Mouse (Mus musculus) heart, adult 18-20 months (tissue): ENCODE measurements around the gene Gorasp1. TPM values are rescaled to one million over a fixed set of nuclear protein-coding genes. Genes with fewer than 3 reads are reported as not detected.

Source experiments
- DNase-seq, 2 experiments: peaks; one replicate each; pipeline ENCODE4 v3.0.0; 2021 to 2022; ENCODE audit warnings: mixed read lengths in 1 of 2
- long read RNA-seq, 2 experiments: library from polyadenylated mRNA; stranded (forward); transcript quantifications; one replicate each; pipeline ENCODE4 v2.0.0; 2021
- total RNA-seq, 2 experiments: library from RNA; stranded (reverse); gene quantifications; 2 replicates each; pipeline ENCODE4 v1.2.3; 2021

Gorasp1 gene
- total RNA-seq, result 10 to 100 TPM; 31.8 to 35.8 TPM
- long read RNA-seq, experiment 1, transcript Gorasp1-201 (9 exons, 3,906 nt), result major isoform, 54 of 62 reads
- long read RNA-seq, experiment 1, partial matches to known transcripts, result 6 of 62 reads
- long read RNA-seq, experiment 1, other reads (novel, unspliced or antisense), result 2 of 62 reads
- long read RNA-seq, experiment 2, transcript Gorasp1-201 (9 exons, 3,906 nt), result major isoform, 18 of 21 reads
- long read RNA-seq, experiment 2, partial matches to known transcripts, result 0 of 21 reads
- long read RNA-seq, experiment 2, other reads (novel, unspliced or antisense), result 3 of 21 reads

GRCm38 (mm10) chr9:119937005-119937773 is at the start of gene Gorasp1, which contains the start of gene Ttc21a:
Gorasp1 (minus strand) TSS chr9:119937565.
Ttc21a (plus strand) TSS chr9:119937606.
- DNase-seq, result peak; percentile 95 to 98

DNA sequence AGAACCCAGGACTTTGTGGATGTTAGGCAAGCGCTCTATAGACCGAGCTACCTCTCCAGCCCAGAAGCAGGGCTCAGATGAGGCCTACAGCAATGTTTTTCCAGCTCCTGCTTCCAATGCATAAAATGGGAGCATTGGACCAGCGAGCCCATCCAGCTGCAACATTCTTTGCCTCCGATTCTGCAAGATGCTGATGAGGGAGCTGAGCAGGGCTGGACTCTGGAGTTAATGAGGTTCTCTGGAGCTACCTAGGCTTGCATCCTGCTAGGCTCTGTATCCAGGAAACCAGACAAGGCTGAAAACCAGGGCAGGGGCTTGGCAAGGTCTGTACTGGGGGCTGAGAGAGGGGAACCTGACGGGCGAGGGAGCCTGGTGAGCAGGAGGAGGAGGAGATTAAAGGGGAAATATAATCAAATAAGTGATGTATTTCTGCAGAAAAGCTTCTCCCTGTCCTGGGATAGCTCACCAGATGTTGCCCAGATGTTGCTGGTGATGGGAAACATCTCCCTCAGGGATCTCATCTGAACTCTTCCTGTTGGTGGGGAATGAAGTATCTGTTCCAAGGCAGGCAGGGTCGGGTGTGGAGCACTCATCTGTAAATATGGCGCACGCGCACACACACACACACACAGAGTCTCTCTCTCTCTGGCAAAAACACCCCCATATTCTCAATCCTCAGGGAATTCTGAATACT is 48.7 kb upstream of the Gorasp1 start:
- peak in 1 of 2 experiments; percentile 16 for DNase-seq

- DNase-seq, result no peak
Observed at GRCm38 (mm10) chr9:119984536-119985011, 47.2 kb upstream of the Gorasp1 start, which contains the start of gene Csrnp1. Csrnp1 (minus strand) TSS chr9:119984658.

- peak; percentile 94 to 96 for DNase-seq
Observed at GRCm38 (mm10) chr9:119983585-119984535, 46.5 kb upstream of the Gorasp1 start.

- peak; percentile 66 to 80 for DNase-seq
Observed at GRCm38 (mm10) chr9:119982956-119983551, 45.7 kb upstream of the Gorasp1 start.

GRCm38 (mm10) chr9:119982241-119982811 is 45.0 kb upstream of the Gorasp1 start:
- peak; percentile 79 to 84 for DNase-seq

- peak; percentile 89 to 95 for DNase-seq
Observed at GRCm38 (mm10) chr9:119981183-119982179, 44.1 kb upstream of the Gorasp1 start.

GRCm38 (mm10) chr9:119980770-119981182 is 43.4 kb upstream of the Gorasp1 start:
- peak in 1 of 2 experiments; percentile 54 for DNase-seq

GRCm38 (mm10) chr9:119979749-119980148 is 42.4 kb upstream of the Gorasp1 start:
- no peak for DNase-seq

- no peak for DNase-seq
Observed at GRCm38 (mm10) chr9:119978811-119979441, 41.6 kb upstream of the Gorasp1 start.

- no peak for DNase-seq
Observed at GRCm38 (mm10) chr9:119978151-119978810, 40.9 kb upstream of the Gorasp1 start.

DNA sequence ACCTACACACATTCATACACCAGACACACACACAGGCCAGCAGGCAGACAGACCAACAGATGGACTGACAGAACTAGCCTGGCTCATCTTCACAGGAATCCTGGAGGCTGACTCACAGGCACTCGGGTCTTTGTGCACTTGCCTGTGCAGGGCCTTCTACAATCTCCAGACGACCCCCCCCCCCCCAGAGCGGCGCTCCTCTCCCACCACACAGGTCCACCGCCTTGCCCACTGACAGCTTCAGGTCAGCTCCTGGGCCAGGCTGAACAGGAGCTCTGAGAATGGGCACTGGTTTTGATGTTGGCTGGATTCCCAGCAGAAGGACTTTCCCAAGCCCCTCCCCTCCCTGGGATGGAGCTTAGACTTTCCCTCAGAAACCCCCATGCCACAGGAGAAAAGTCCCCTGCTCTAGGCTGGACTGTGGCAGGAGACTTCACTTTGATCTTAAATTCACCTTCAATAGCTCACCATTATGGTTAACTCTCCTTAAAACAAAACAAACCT is 40.2 kb upstream of the Gorasp1 start:
- peak in 1 of 2 experiments; percentile 56 for DNase-seq

- no peak for DNase-seq
Observed at GRCm38 (mm10) chr9:119976704-119977556, 39.6 kb upstream of the Gorasp1 start.

DNA sequence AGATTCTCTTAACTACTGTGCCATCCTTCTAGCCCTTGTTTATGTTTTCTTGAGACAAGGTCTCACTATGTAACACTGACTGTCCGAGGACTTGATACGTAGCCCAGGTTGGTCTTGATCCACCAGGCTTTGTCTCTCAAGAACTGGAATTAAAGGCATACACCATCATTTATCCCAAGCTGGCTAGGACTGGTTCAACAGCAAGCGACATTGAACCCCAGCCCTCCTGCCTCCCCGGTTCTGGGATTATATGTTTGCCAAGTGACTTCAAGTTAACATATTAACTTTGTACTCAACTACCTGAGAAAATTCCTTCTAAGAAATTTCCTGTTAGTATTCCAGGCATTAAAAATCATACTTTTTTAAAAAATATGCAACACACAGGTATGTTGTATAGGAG is 37.9 kb upstream of the Gorasp1 start:
- DNase-seq, result no peak

DNA sequence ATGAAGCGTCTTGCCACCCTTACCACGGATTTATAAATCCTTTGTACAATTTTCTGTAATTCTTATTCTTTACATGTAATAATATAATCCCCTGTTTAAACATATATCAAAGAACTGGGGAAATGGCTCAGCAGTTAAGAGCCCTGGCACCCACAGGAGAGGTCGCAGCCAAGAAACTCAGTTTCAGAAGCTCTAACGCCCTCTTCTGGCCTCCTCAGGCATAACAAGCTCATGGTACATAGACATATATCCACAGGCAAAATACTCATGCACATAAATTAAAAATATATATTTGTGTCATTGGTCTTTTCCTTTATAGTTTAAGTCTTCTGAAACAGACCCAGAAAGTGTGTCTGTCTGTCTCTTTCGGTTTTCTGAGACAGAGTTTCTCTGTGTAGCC is 37.2 kb upstream of the Gorasp1 start:
- no peak for DNase-seq

GRCm38 (mm10) chr9:119973869-119974520 is 36.6 kb upstream of the Gorasp1 start:
- DNase-seq, result no peak
